Mouse (Mus musculus): ENCODE results near the gene Hsd17b6. TPM values are rescaled to one million over a fixed set of nuclear protein-coding genes. Genes with fewer than 3 reads are reported as not detected.

Hsd17b6 gene
- polyA plus RNA-seq, 1 experiment from 2014 or later = not detected

- WGBS = 86% methylated on average over 4 of the region's 4 CpGs
- no peak overlapping the region for H3K4me2 ChIP-seq (ENCODE audit: low read length)
- no peaks in the 10 kb centered on the region for H3K9me3 ChIP-seq (ENCODE audit: control insufficient read depth, low read length)
- ATAC-seq (ENCODE audit: low FRiP score, low TSS enrichment) (no peak), DNase-seq (no peak)
- H3K9ac ChIP-seq (replicated peaks; ENCODE audit: low read length) = no peak overlapping the region
- H3K36me3 ChIP-seq (ENCODE audit: control insufficient read depth, insufficient read depth, low read length) = peaks cover 73% of the 10 kb centered on the region
- H3K4me3 ChIP-seq (replicated peaks; ENCODE audit: low read depth, low read length) = no peak overlapping the region
- H3K27me3 ChIP-seq (ENCODE audit: control insufficient read depth, insufficient read depth, low read length) = no peaks in the 10 kb centered on the region
- no peak overlapping the region for H3K27ac ChIP-seq (replicated peaks; ENCODE audit: low read depth, low read length)
- H3K4me1 ChIP-seq (ENCODE audit: control insufficient read depth, insufficient read depth, low read length) = peaks cover 9% of the 10 kb centered on the region
Observed at GRCm38 (mm10) chr10:128041636-128042035, 34.2 kb upstream of the Hsd17b6 start.

- H3K9ac ChIP-seq (replicated peaks; ENCODE audit: low read length) = no peak overlapping the region
- DNase-seq (no peak), ATAC-seq (ENCODE audit: low FRiP score, low TSS enrichment) (no peak)
- H3K27ac ChIP-seq (replicated peaks; ENCODE audit: low read depth, low read length) = no peak overlapping the region
- no peak overlapping the region for H3K4me3 ChIP-seq (replicated peaks; ENCODE audit: low read depth, low read length)
- peaks cover 11% of the 10 kb centered on the region for H3K4me1 ChIP-seq (ENCODE audit: control insufficient read depth, insufficient read depth, low read length)
- no peak overlapping the region for H3K4me2 ChIP-seq (ENCODE audit: low read length)
- no peaks in the 10 kb centered on the region for H3K9me3 ChIP-seq (ENCODE audit: control insufficient read depth, low read length)
- WGBS = 89% methylated on average over 5 of the region's 5 CpGs
- H3K27me3 ChIP-seq (ENCODE audit: control insufficient read depth, insufficient read depth, low read length) = no peaks in the 10 kb centered on the region
- peaks cover 62% of the 10 kb centered on the region for H3K36me3 ChIP-seq (ENCODE audit: control insufficient read depth, insufficient read depth, low read length)
Observed at GRCm38 (mm10) chr10:128040293-128040692, 32.9 kb upstream of the Hsd17b6 start.

- H3K27ac ChIP-seq (replicated peaks; ENCODE audit: low read depth, low read length) = no peak overlapping the region
- peaks cover 13% of the 10 kb centered on the region for H3K4me1 ChIP-seq (ENCODE audit: control insufficient read depth, insufficient read depth, low read length)
- no peak overlapping the region for H3K4me3 ChIP-seq (replicated peaks; ENCODE audit: low read depth, low read length)
- H3K27me3 ChIP-seq (ENCODE audit: control insufficient read depth, insufficient read depth, low read length) = no peaks in the 10 kb centered on the region
- no peaks in the 10 kb centered on the region for H3K9me3 ChIP-seq (ENCODE audit: control insufficient read depth, low read length)
- H3K4me2 ChIP-seq (ENCODE audit: low read length) = no peak overlapping the region
- DNase-seq = no peak
- WGBS = 72% methylated on average over 3 of the region's 3 CpGs
- H3K36me3 ChIP-seq (ENCODE audit: control insufficient read depth, insufficient read depth, low read length) = peaks cover 59% of the 10 kb centered on the region
- ATAC-seq (ENCODE audit: low FRiP score, low TSS enrichment) = no peak
- H3K9ac ChIP-seq (replicated peaks; ENCODE audit: low read length) = no peak overlapping the region
Observed at GRCm38 (mm10) chr10:128039858-128040257, 32.4 kb upstream of the Hsd17b6 start.

DNA sequence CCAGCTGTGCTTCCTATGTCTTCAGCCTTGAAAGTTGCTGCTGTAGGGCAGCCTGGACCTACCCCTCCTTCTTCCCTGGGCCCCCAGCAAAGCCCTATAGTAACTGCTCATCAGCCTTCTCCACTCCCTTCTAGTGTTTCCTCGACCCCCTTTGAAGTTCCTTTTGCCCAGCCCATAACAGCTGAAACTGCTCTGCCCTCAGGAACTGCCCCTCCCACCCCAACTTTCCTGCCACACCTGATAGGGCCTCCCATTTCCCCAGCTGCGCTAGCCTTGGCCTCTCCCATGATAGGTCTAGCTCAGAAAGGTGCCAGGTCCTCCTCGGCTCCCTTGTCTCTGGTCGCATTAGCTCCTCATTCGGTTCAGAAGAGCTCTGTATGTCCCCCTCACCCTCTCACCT lies 31.8 kb upstream of the Hsd17b6 start:
- no peak overlapping the region for H3K4me2 ChIP-seq (ENCODE audit: low read length)
- H3K4me3 ChIP-seq (replicated peaks; ENCODE audit: low read depth, low read length) = no peak overlapping the region
- H3K9me3 ChIP-seq (ENCODE audit: control insufficient read depth, low read length) = no peaks in the 10 kb centered on the region
- H3K36me3 ChIP-seq (ENCODE audit: control insufficient read depth, insufficient read depth, low read length) = peaks cover 52% of the 10 kb centered on the region
- ATAC-seq (ENCODE audit: low FRiP score, low TSS enrichment) (no peak), DNase-seq (no peak)
- no peak overlapping the region for H3K9ac ChIP-seq (replicated peaks; ENCODE audit: low read length)
- H3K27me3 ChIP-seq (ENCODE audit: control insufficient read depth, insufficient read depth, low read length) = no peaks in the 10 kb centered on the region
- H3K27ac ChIP-seq (replicated peaks; ENCODE audit: low read depth, low read length) = no peak overlapping the region
- H3K4me1 ChIP-seq (ENCODE audit: control insufficient read depth, insufficient read depth, low read length) = peaks cover 17% of the 10 kb centered on the region
- WGBS = 77% methylated on average over 5 of the region's 5 CpGs

GRCm38 (mm10) chr10:128037921-128038320 lies 30.5 kb upstream of the Hsd17b6 start:
- Histone ChIP-seq H3K4me1 (ENCODE audit: control insufficient read depth, insufficient read depth, low read length) (peaks cover 17% of the 10 kb centered on the region), H3K9ac (replicated peaks; ENCODE audit: low read length) (no peak overlapping the region), H3K4me3 (replicated peaks; ENCODE audit: low read depth, low read length) (no peak overlapping the region), H3K27me3 (ENCODE audit: control insufficient read depth, insufficient read depth, low read length) (no peaks in the 10 kb centered on the region), H3K9me3 (ENCODE audit: control insufficient read depth, low read length) (no peaks in the 10 kb centered on the region), H3K36me3 (ENCODE audit: control insufficient read depth, insufficient read depth, low read length) (peaks cover 39% of the 10 kb centered on the region), H3K4me2 (ENCODE audit: low read length) (peak overlapping the region; percentile 96), H3K27ac (replicated peaks; ENCODE audit: low read depth, low read length) (no peak overlapping the region)
- 48% methylated on average over 3 of the region's 3 CpGs for WGBS
- ATAC-seq (ENCODE audit: low FRiP score, low TSS enrichment) (no peak), DNase-seq (no peak)

DNA sequence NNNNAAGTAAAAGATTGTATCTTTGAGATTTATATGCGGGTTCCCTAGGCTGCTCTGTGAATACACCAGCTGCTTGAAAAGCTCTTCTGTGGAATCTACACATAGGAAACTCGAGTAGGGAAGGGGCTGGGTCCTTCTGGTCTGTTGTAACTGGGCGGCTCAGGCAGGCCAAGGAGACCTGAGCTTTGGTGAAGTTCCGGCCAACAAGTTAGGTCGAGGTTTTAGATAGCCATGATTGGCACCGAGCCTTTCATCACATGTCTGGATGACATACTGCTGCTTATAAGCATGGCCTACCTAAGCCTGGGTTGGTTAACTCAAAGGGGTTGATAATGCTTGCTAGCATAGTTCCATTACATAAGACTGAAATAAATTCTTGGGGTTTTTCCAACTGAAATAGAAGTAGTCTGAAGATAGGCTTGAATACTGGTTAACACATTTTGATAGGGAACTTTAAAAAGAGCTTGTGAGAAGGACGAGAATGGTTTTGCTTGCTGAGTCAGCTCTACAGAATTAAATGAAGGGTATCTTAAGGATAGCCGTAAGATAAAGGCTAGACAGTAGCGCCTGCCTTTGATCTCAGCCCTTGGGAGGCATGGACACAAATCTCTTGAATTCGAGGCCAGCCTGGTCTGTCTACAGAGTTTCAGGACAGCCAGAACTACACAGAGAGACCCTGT lies 29.5 kb upstream of the Hsd17b6 start:
- H3K27ac ChIP-seq (replicated peaks; ENCODE audit: low read depth, low read length) = 0 out of 2 replicates have a peak overlapping the region, but pooled peaks have one; percentile 94
- peak overlapping the region; percentile 96 for H3K4me2 ChIP-seq (ENCODE audit: low read length)
- H3K9ac ChIP-seq (replicated peaks; ENCODE audit: low read length) = peak overlapping the region; percentile 97
- H3K4me1 ChIP-seq (ENCODE audit: control insufficient read depth, insufficient read depth, low read length) = peaks cover 17% of the 10 kb centered on the region
- ATAC-seq (ENCODE audit: low FRiP score, low TSS enrichment) = no peak
- no peaks in the 10 kb centered on the region for H3K9me3 ChIP-seq (ENCODE audit: control insufficient read depth, low read length)
- peak; percentile 32 for DNase-seq
- peak overlapping the region; percentile 99 for H3K4me3 ChIP-seq (replicated peaks; ENCODE audit: low read depth, low read length)
- WGBS = 4% methylated on average over 10 of the region's 10 CpGs
- no peaks in the 10 kb centered on the region for H3K27me3 ChIP-seq (ENCODE audit: control insufficient read depth, insufficient read depth, low read length)
- peaks cover 32% of the 10 kb centered on the region for H3K36me3 ChIP-seq (ENCODE audit: control insufficient read depth, insufficient read depth, low read length)

DNA sequence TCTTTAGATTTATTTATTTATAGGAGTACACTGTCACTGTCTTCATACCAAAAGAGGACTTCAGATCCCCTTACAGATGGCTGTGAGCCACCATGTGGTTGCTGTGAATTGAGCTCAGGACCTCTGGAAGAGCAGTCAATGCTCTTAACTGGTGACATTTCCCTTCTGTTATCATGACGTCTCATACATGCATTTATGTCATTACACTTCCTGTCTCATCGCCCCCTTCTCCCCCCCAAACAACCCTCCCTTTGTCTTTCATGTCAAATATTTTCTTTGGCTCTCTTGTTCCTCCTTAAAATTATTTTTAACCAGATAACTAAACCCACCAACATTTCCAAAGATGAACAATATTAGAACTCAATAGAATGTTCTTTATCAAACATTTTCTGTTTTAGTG lies 23.4 kb upstream of the Hsd17b6 start:
- peaks cover 24% of the 10 kb centered on the region for H3K36me3 ChIP-seq (ENCODE audit: control insufficient read depth, insufficient read depth, low read length)
- 83% methylated on average over 2 of the region's 2 CpGs for WGBS
- no peak overlapping the region for H3K4me3 ChIP-seq (replicated peaks; ENCODE audit: low read depth, low read length)
- H3K4me1 ChIP-seq (ENCODE audit: control insufficient read depth, insufficient read depth, low read length) = peaks cover 7% of the 10 kb centered on the region; the same call in 1 of the 2 replicates
- DNase-seq (no peak), ATAC-seq (ENCODE audit: low FRiP score, low TSS enrichment) (no peak)
- no peak overlapping the region for H3K9ac ChIP-seq (replicated peaks; ENCODE audit: low read length)
- no peaks in the 10 kb centered on the region for H3K27me3 ChIP-seq (ENCODE audit: control insufficient read depth, insufficient read depth, low read length)
- H3K9me3 ChIP-seq (ENCODE audit: control insufficient read depth, low read length) = no peaks in the 10 kb centered on the region
- H3K4me2 ChIP-seq (ENCODE audit: low read length) = no peak overlapping the region
- no peak overlapping the region for H3K27ac ChIP-seq (replicated peaks; ENCODE audit: low read depth, low read length)

DNA sequence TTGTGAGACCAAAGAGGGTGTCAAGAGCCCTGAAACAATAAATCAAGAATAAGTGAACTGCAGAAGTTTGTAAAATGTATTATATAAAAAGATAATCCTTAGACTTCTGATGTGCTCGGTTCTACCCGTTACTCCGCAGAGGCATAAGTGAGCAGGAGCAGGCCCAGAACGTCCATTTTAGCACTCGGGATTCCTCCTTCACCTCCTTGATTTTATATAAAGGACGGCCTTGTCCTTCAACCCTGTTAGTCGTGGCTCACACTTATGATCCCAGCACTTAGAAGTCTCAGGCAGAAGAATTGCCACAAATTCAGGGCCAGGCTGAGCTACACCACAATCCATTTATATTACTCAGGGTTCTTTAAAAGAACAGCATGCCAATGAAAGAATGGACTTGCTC lies 22.5 kb upstream of the Hsd17b6 start:
- Histone ChIP-seq H3K4me1 (ENCODE audit: control insufficient read depth, insufficient read depth, low read length) (peaks cover 5% of the 10 kb centered on the region; the same call in 1 of the 2 replicates), H3K27me3 (ENCODE audit: control insufficient read depth, insufficient read depth, low read length) (no peaks in the 10 kb centered on the region), H3K27ac (replicated peaks; ENCODE audit: low read depth, low read length) (no peak overlapping the region), H3K9ac (replicated peaks; ENCODE audit: low read length) (no peak overlapping the region), H3K4me2 (ENCODE audit: low read length) (no peak overlapping the region), H3K9me3 (ENCODE audit: control insufficient read depth, low read length) (no peaks in the 10 kb centered on the region), H3K4me3 (replicated peaks; ENCODE audit: low read depth, low read length) (no peak overlapping the region), H3K36me3 (ENCODE audit: control insufficient read depth, insufficient read depth, low read length) (peaks cover 28% of the 10 kb centered on the region)
- ATAC-seq (ENCODE audit: low FRiP score, low TSS enrichment) (no peak), DNase-seq (no peak)
- 94% methylated on average over 7 of the region's 7 CpGs for WGBS

DNA sequence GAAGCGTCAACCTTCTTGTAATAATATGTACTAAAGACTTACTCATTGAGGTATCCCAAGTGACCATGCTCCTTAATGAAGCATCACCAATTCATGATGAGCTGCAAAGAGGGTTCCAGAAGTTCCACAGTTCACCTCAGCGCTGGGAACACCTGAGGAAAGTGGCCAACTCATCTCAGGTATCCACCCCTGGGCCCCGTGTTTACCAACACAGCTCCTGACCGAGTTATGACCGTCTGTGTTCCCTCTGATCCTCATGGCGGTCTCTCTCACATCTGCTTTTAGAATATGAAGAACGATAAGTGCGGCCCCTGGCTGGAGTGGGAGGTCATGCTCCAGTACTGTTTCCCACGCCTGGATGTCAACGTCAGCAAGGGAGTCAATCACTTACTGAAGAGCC lies 16.1 kb upstream of the Hsd17b6 start:
- WGBS = 97% methylated on average over 10 of the region's 10 CpGs

More for the DNA sequence above, 16.1 kb upstream of the Hsd17b6 start:
- H3K4me3 ChIP-seq (replicated peaks; ENCODE audit: low read depth, low read length) = no peak overlapping the region
- peaks cover 47% of the 10 kb centered on the region for H3K36me3 ChIP-seq (ENCODE audit: control insufficient read depth, insufficient read depth, low read length)
- H3K9ac ChIP-seq (replicated peaks; ENCODE audit: low read length) = no peak overlapping the region
- no peaks in the 10 kb centered on the region for H3K4me1 ChIP-seq (ENCODE audit: control insufficient read depth, insufficient read depth, low read length)
- no peak for ATAC-seq (ENCODE audit: low FRiP score, low TSS enrichment)
- H3K4me2 ChIP-seq (ENCODE audit: low read length) = no peak overlapping the region
- no peaks in the 10 kb centered on the region for H3K9me3 ChIP-seq (ENCODE audit: control insufficient read depth, low read length)
- DNase-seq = no peak
- no peaks in the 10 kb centered on the region for H3K27me3 ChIP-seq (ENCODE audit: control insufficient read depth, insufficient read depth, low read length)
- H3K27ac ChIP-seq (replicated peaks; ENCODE audit: low read depth, low read length) = no peak overlapping the region

Measured in midbrain, embryonic 14.5 days (tissue).